Mouse (Mus musculus) liver, adult 2 months (tissue): ENCODE results near the gene Ager. TPM values are rescaled to one million over a fixed set of nuclear protein-coding genes. Genes with fewer than 3 reads are reported as not detected.

Experiments
- DNase-seq: peaks from one replicate; pipeline ENCODE4 v3.0.0-alpha.2; 2011; ENCODE audit warnings: low read depth, low spot score; ENCODE audit errors: extremely low read depth
- H3K27ac ChIP-seq: fragments of 200-500 bp; replicated peaks from 2 replicates; pipeline ENCODE4 v1.5.1; 2012; ENCODE audit warnings: low read depth, mild to moderate bottlenecking, control low read depth, inconsistent platforms, low read length; ENCODE audit not compliant: insufficient read depth
- H3K27me3 ChIP-seq: fragments of 200-500 bp; 2 replicates; pipeline ENCODE4 v1.6.1; 2012; ENCODE audit warnings: mild to moderate bottlenecking, moderate library complexity, low read length, inconsistent platforms; ENCODE audit not compliant: control insufficient read depth, insufficient read depth
- H3K36me3 ChIP-seq: fragments of 200-500 bp; 2 replicates; pipeline ENCODE4 v1.6.1; 2012; ENCODE audit warnings: low read length, inconsistent platforms; ENCODE audit not compliant: control insufficient read depth, insufficient read depth
- H3K4me1 ChIP-seq: fragments of 200-500 bp; 2 replicates; pipeline ENCODE4 v1.6.1; 2011; ENCODE audit warnings: low read length; ENCODE audit not compliant: control insufficient read depth, insufficient read depth
- H3K4me3 ChIP-seq: fragments of 200-500 bp; 2 replicates; pipeline ENCODE4 v1.5.1; 2011; ENCODE audit warnings: low read depth, mild to moderate bottlenecking, control low read depth, low read length, moderate library complexity; ENCODE audit not compliant: insufficient read depth
- H3K79me2 ChIP-seq: fragments of 200-500 bp; 2 replicates; pipeline ENCODE4 v1.6.1; 2012; ENCODE audit warnings: inconsistent platforms, mild to moderate bottlenecking, low read length, moderate library complexity; ENCODE audit not compliant: control insufficient read depth, insufficient read depth
- H3K9ac ChIP-seq: fragments of 200-500 bp; 2 replicates; pipeline ENCODE4 v1.6.1; 2012; ENCODE audit warnings: low read depth, mild to moderate bottlenecking, control low read depth, inconsistent platforms, low read length
- CTCF ChIP-seq: fragments of 200-500 bp; IDR thresholded peaks from 2 replicates; pipeline ENCODE4 v1.5.1; 2011; ENCODE audit warnings: low read depth, low read length, control low read depth
- POLR2A ChIP-seq: fragments of 200-500 bp; IDR thresholded peaks from 2 replicates; pipeline ENCODE4 v1.6.1; 2011; ENCODE audit warnings: low read length, control low read depth; ENCODE audit not compliant: insufficient read depth; ENCODE audit errors: extremely low read depth
- WGBS: fragments of 180-500 bp; shearing (Covaris S2); methylation state at CpG from one replicate; pipeline ENCODE4 v1.1.7; 2018; 5-methylcytosine and 5-hydroxymethylcytosine counted together
- polyA plus RNA-seq: library from polyadenylated mRNA; depleted of rRNA; stranded (reverse); fragments of >200 nt; gene quantifications from 2 replicates; pipeline ENCODE4 v1.2.3, GENCODE M21; 2012; rRNA removed
- total RNA-seq: library from RNA; depleted of rRNA; stranded (reverse); fragments of >200 nt; gene quantifications from 2 replicates; pipeline ENCODE4 v1.2.3, GENCODE M21; 2014; rRNA removed

Ager gene
- total and polyA plus RNA-seq, 2 experiments = 0.09 to 0.29 TPM

DNA sequence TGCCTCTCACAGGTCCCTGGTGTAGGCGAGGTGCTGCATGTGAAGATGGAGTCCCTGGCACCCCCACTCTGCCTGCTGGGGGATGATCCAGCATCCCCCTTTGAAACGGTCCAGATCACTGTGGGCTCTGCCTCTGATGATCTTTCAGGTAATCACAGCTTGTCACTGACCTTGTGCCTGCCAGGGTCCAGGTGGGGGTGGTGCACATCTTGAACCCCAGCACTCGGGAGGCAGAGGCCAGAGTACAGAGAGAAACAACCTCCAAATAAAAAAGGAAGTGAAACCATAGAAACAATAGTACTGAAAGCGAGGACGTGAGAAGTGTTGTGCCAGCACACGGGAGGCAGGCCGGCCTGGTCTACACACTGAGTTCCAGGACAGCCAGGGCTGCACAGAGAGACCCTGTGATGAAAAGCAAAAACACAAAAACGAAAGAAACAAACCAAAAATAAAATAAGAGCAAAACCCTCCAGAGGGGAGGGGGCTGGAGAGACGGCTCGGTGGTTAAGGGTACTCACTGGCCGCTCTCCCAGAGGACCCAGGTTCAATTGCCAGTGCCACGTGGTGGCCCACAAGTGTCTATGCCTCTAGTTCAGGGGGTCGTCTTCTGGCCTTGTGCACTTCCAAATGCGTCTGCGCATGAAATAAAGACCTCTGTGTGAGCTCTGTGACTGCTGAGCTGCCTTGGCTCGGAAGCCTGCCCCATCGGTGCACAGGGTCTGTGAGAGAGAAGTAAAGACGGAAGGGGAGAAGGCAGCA, 51.6 kb downstream of the Ager start:
- DNase-seq = no peak
- H3K27me3 ChIP-seq = no peaks in the 10 kb centered on the region
- no peak overlapping the region for H3K9ac ChIP-seq
- no peak overlapping the region for H3K4me3 ChIP-seq
- 85% methylated on average over 18 of the region's 18 CpGs for WGBS
- H3K36me3 ChIP-seq = peaks cover 3% of the 10 kb centered on the region; the same call in 1 of the 2 replicates
- H3K27ac ChIP-seq = no peak overlapping the region
- no peak for TF ChIP-seq CTCF
- TF ChIP-seq POLR2A = no peak
- no peaks in the 10 kb centered on the region; the same call in 1 of the 2 replicates for H3K79me2 ChIP-seq
- H3K4me1 ChIP-seq = peaks cover 12% of the 10 kb centered on the region

Other genes with a start within 250 kb of the Ager start
- gene Btnl2, start 243.0 kb upstream of the Ager start, total RNA-seq = 0.09 TPM in 1 of 2 replicates, not detected in the other
- gene Btnl2, start 243.0 kb upstream of the Ager start, polyA plus RNA-seq = 0.05 TPM in 1 of 2 replicates, not detected in the other
- gene Btnl1, start 220.7 kb upstream of the Ager start, total RNA-seq = not detected in 2 replicates
- not detected in 2 replicates for gene Btnl1, start 220.7 kb upstream of the Ager start, polyA plus RNA-seq
- not detected in 2 replicates for gene BC051142, start 199.0 kb upstream of the Ager start, total RNA-seq
- gene BC051142, start 199.0 kb upstream of the Ager start, polyA plus RNA-seq = 0.06 TPM in 1 of 2 replicates, not detected in the other
- gene Btnl4, start 120.5 kb upstream of the Ager start, total RNA-seq = 0.09 TPM in 1 of 2 replicates, not detected in the other
- gene Btnl4, start 120.5 kb upstream of the Ager start, polyA plus RNA-seq = not detected in 2 replicates
- 0.07 TPM in 1 of 2 replicates, not detected in the other for gene Btnl6, start 80.5 kb upstream of the Ager start, total RNA-seq
- gene Btnl6, start 80.5 kb upstream of the Ager start, polyA plus RNA-seq = not detected in 2 replicates
- 0.83 and 2.6 TPM in 2 replicates for gene Notch4, start 33.6 kb upstream of the Ager start, total RNA-seq
- 1.8 and 3.4 TPM in 2 replicates for gene Notch4, start 33.6 kb upstream of the Ager start, polyA plus RNA-seq
- 0.65 and 0.94 TPM in 2 replicates for gene Gpsm3, start 8.1 kb upstream of the Ager start, total RNA-seq
- 2.5 and 3.4 TPM in 2 replicates for gene Gpsm3, start 8.1 kb upstream of the Ager start, polyA plus RNA-seq
- 10.9 and 17.1 TPM in 2 replicates for gene Pbx2, start 6.6 kb upstream of the Ager start, total RNA-seq
- gene Pbx2, start 6.6 kb upstream of the Ager start, polyA plus RNA-seq = 19.5 and 21.1 TPM in 2 replicates
- 23.0 and 31.5 TPM in 2 replicates for gene Rnf5, start 5.8 kb downstream of the Ager start, total RNA-seq
- 155 and 182 TPM in 2 replicates for gene Rnf5, start 5.8 kb downstream of the Ager start, polyA plus RNA-seq
- gene Agpat1, start 6.4 kb downstream of the Ager start, total RNA-seq = 4.3 and 4.8 TPM in 2 replicates
- 31.8 and 40.5 TPM in 2 replicates for gene Agpat1, start 6.4 kb downstream of the Ager start, polyA plus RNA-seq
- gene Egfl8, start 18.1 kb downstream of the Ager start, total RNA-seq = 0.37 and 0.60 TPM in 2 replicates
- gene Egfl8, start 18.1 kb downstream of the Ager start, polyA plus RNA-seq = 0.82 and 1.2 TPM in 2 replicates
- gene Ppt2, start 30.6 kb downstream of the Ager start, total RNA-seq = 22.5 and 28.5 TPM in 2 replicates
- gene Ppt2, start 30.6 kb downstream of the Ager start, polyA plus RNA-seq = 38.5 and 46.7 TPM in 2 replicates
- not detected in 2 replicates for gene Prrt1, start 31.7 kb downstream of the Ager start, total RNA-seq
- gene Prrt1, start 31.7 kb downstream of the Ager start, polyA plus RNA-seq = 0.32 and 0.39 TPM in 2 replicates
- 4.2 and 5.3 TPM in 2 replicates for gene Fkbpl, start 46.9 kb downstream of the Ager start, total RNA-seq
- gene Fkbpl, start 46.9 kb downstream of the Ager start, polyA plus RNA-seq = 2.0 and 3.0 TPM in 2 replicates
- gene Atf6b, start 49.3 kb downstream of the Ager start, total RNA-seq = 4.4 and 6.6 TPM in 2 replicates
- gene Atf6b, start 49.3 kb downstream of the Ager start, polyA plus RNA-seq = 29.8 and 34.6 TPM in 2 replicates
- gene Tnxb, start 72.7 kb downstream of the Ager start, total RNA-seq = 3.6 and 5.6 TPM in 2 replicates
- gene Tnxb, start 72.7 kb downstream of the Ager start, polyA plus RNA-seq = 2.4 and 3.5 TPM in 2 replicates
- 421 and 487 TPM in 2 replicates for gene C4b, start 146.0 kb downstream of the Ager start, total RNA-seq
- 561 and 742 TPM in 2 replicates for gene C4b, start 146.0 kb downstream of the Ager start, polyA plus RNA-seq
- gene Cyp21a1, start 206.7 kb downstream of the Ager start, total RNA-seq = 0.18 and 12.8 TPM in 2 replicates
- gene Cyp21a1, start 206.7 kb downstream of the Ager start, polyA plus RNA-seq = 0.10 TPM in 1 of 2 replicates, not detected in the other
- gene Stk19, start 239.1 kb downstream of the Ager start, total RNA-seq = 7.6 and 7.9 TPM in 2 replicates
- gene Stk19, start 239.1 kb downstream of the Ager start, polyA plus RNA-seq = 16.6 and 19.8 TPM in 2 replicates
- gene Dxo, start 239.2 kb downstream of the Ager start, total RNA-seq = 9.7 and 12.8 TPM in 2 replicates
- gene Dxo, start 239.2 kb downstream of the Ager start, polyA plus RNA-seq = 26.3 and 36.6 TPM in 2 replicates